Mouse (Mus musculus) megakaryocyte, embryonic 14.5 days (primary cell): Measurements from ENCODE around the gene Engase.

Source experiments
- FLI1 ChIP-seq: IDR thresholded peaks from 2 replicates; pipeline ENCODE4 v1.6.1; 2012; ENCODE audit warnings: low read length, inconsistent platforms, mixed read lengths
- GATA1 ChIP-seq: IDR thresholded peaks from 3 replicates; pipeline ENCODE4 v1.6.1; 2012; ENCODE audit warnings: mixed read lengths, low read length, inconsistent platforms, borderline replicate concordance

- TF ChIP-seq GATA1 (no peak), FLI1 (no peak)
Observed at GRCm38 (mm10) chr11:118430291-118430885, 46.2 kb upstream of the Engase start.
